In the genomic region with DNA sequence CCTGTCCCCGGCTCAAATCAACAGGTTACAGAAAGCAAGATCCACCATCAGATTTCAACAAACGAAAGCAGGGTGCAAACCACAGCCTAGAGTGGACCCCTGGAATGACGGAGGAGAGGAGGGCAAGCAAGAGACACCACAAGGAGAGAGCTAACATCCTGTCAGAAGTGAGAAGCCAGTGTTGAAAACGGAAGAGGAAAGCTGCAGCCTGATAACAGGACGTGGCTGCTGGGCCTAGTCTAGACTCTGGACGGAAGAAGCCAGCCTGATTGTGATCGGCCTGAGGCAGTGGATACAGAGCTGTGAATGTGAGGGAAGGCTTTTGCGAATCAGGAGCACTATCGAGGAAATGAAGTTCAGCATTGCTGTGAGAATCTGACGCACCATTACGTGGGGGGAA, we compare ENCODE assay signal across 15 mouse cellular contexts.
A peak's percentile ranks its signal among the peaks of the same experiment; 100 is the strongest.
DNase-seq lines count a peak whose midpoint lies in the region; ATAC-seq and TF ChIP-seq lines count a peak whose summit lies in the region.
"Had no signal": no experiment of that assay in that cellular context is flagged by ENCODE, and none has a peak within 500 bp of the region (broad histone marks: within the 10 kb centered on the region; RNA-seq: fewer than 3 reads in every experiment).

No protein-coding gene starts in this region.

- no peaks in the 10 kb centered on the region for H3K9me3 ChIP-seq in heart, embryonic 11.5 days (replicated peaks; ENCODE audit: control insufficient read depth, low read length)
- no peaks in the 10 kb centered on the region for H3K9me3 ChIP-seq in lung, embryonic 14.5 days (ENCODE audit: low read depth, low read length)
- H3K9me3 ChIP-seq: limb, embryonic 13.5 days; midbrain, embryonic 10.5 days had no signal

- WGBS in heart, embryonic 11.5 days (ENCODE audit: insufficient replicate concordance), result 29% methylated on average over 11 of the region's 11 CpGs
- WGBS in lung, embryonic 14.5 days, result 51% methylated on average over 11 of the region's 11 CpGs

- peak overlapping the region; percentile 54 for H3K27ac ChIP-seq in heart, embryonic 11.5 days (ENCODE audit: low read depth, low read length)
- H3K27ac ChIP-seq in lung, embryonic 14.5 days (ENCODE audit: low read depth), result no peak overlapping the region
- H3K27ac ChIP-seq: limb, embryonic 13.5 days; midbrain, embryonic 10.5 days had no signal

- H3K4me2 ChIP-seq in heart, embryonic 11.5 days, result no peak overlapping the region
- no peak overlapping the region for H3K4me2 ChIP-seq in lung, embryonic 14.5 days
- H3K4me2 ChIP-seq: limb, embryonic 13.5 days had no signal

- DNase-seq in heart, adult 9 months (ENCODE audit: low spot score in 2 of 2), result no peak
- DNase-seq in lung, embryonic 14.5 days, result peak; percentile 42
- no peak for DNase-seq in lung, postnatal 36 days
- peak; percentile 29 to 60 for DNase-seq in natural killer cell, adult 2 months (ENCODE audit: low spot score in 2 of 2)
- DNase-seq in urinary bladder, adult 18-20 months (ENCODE audit: low spot score in 2 of 2), result no peak
- DNase-seq in right cerebral cortex, adult 2 months (ENCODE audit: low spot score in 2 of 2), result no peak
- DNase-seq: cerebellum, adult 8-10 months; gastrocnemius, postnatal 14 days; kidney, adult 8-10 months; retina, postnatal 1 day had no signal

- no peak overlapping the region for H3K4me3 ChIP-seq in heart, embryonic 11.5 days (ENCODE audit: low read depth, low read length)
- H3K4me3 ChIP-seq in lung, embryonic 14.5 days (ENCODE audit: low read depth, low read length), result no peak overlapping the region
- H3K4me3 ChIP-seq: limb, embryonic 13.5 days; midbrain, embryonic 10.5 days had no signal

- TF ChIP-seq CTCF in lung, embryonic 14.5 days (IDR thresholded peaks at IDR 0.05; ENCODE audit: low read depth), result no peak

- no peak overlapping the region for H3K9ac ChIP-seq in heart, embryonic 11.5 days (ENCODE audit: low read depth, low read length)
- H3K9ac ChIP-seq in lung, embryonic 14.5 days, result no peak overlapping the region
- H3K9ac ChIP-seq: limb, embryonic 13.5 days had no signal

- H3K36me3 ChIP-seq in heart, embryonic 11.5 days (ENCODE audit: control insufficient read depth, insufficient read depth, low read length), result peaks cover 13% of the 10 kb centered on the region
- H3K36me3 ChIP-seq in lung, embryonic 14.5 days (ENCODE audit: insufficient read depth), result peaks cover 3% of the 10 kb centered on the region; the same call in 1 of the 2 replicates
- H3K36me3 ChIP-seq: limb, embryonic 13.5 days had no signal

- ATAC-seq in heart, embryonic 11.5 days (replicated peaks; ENCODE audit: insufficient number of reproducible peaks, low FRiP score, low TSS enrichment), result 0 out of 2 replicates have a peak, but pooled peaks have one; percentile 35
- no peak for ATAC-seq in lung, embryonic 14.5 days (ENCODE audit: insufficient read depth)
- peak; percentile 86 for ATAC-seq in common myeloid progenitor, adult 5-6 weeks (replicated peaks; ENCODE audit: low read depth, poor library complexity, severe bottlenecking)
- ATAC-seq: forebrain, embryonic 16.5 days had no signal

- H3K27me3 ChIP-seq in heart, embryonic 11.5 days (ENCODE audit: control insufficient read depth, insufficient read depth, low read length), result no peaks in the 10 kb centered on the region
- no peaks in the 10 kb centered on the region for H3K27me3 ChIP-seq in lung, embryonic 14.5 days (ENCODE audit: insufficient read depth, low read length)
- H3K27me3 ChIP-seq: limb, embryonic 13.5 days had no signal

- peaks cover 15% of the 10 kb centered on the region for H3K4me1 ChIP-seq in heart, embryonic 11.5 days (ENCODE audit: control insufficient read depth, insufficient read depth, low read length)
- no peaks in the 10 kb centered on the region for H3K4me1 ChIP-seq in lung, embryonic 14.5 days (ENCODE audit: insufficient read depth)

Comparison
In these comparisons a context has a peak if more than half of its experiments do, and no peak if none do; other contexts are left out.
1. DNase-seq: peak in lung, embryonic 14.5 days (single experiment) and natural killer cell, adult 2 months (2 of 2); none in heart, adult 9 months (0 of 2), lung, postnatal 36 days (single experiment), urinary bladder, adult 18-20 months (0 of 2) and right cerebral cortex, adult 2 months (0 of 2).